Mouse (Mus musculus): Measurements from ENCODE around the gene Grin2a. TPM values are rescaled to one million over a fixed set of nuclear protein-coding genes. Genes with fewer than 3 reads are reported as not detected.

The Grin2a gene
- total and polyA plus RNA-seq, 2 experiments from 2014 or later = 6.1 to 10.5 TPM

DNA sequence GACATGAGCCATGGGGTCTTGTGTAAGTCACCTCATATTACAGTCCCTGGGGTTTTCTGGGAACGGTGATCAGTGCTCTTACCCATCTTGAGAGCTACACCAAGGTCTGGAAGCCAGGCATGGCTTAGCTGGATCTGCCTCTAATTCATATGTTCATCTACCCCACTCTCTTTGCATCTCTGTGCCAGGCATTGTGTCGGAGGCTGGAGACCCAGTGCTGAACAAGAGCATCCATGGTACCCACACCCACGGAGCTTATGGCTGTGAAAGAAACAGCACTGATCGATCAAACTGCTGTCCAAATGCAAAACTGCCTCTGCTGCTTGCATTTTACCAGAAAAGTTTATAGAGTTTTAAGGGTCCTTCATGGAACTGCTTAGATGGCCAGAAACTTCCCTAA, 209.5 kb downstream of the Grin2a start:
- H3K27me3 ChIP-seq (ENCODE audit: insufficient read depth, low read length) = no peaks in the 10 kb centered on the region
- WGBS = 93% methylated on average over 4 of the region's 4 CpGs
- H3K9ac ChIP-seq (replicated peaks; ENCODE audit: low read length, poor library complexity, severe bottlenecking) = no peak overlapping the region
- ATAC-seq (ENCODE audit: low FRiP score) (no peak), DNase-seq (ENCODE audit: low spot score) (no peak)
- H3K4me2 ChIP-seq (ENCODE audit: low read depth, low read length, poor library complexity, severe bottlenecking) = no peak overlapping the region
- no peak for TF ChIP-seq CTCF (IDR thresholded peaks at IDR 0.05)
- H3K9me3 ChIP-seq (ENCODE audit: low read length) = no peaks in the 10 kb centered on the region
- H3K4me3 ChIP-seq (ENCODE audit: low read depth, low read length) = no peak overlapping the region
- H3K4me1 ChIP-seq (ENCODE audit: insufficient read depth, low read length) = no peaks in the 10 kb centered on the region
- no peak overlapping the region for H3K27ac ChIP-seq (ENCODE audit: low read depth, low read length)
- no peaks in the 10 kb centered on the region for H3K36me3 ChIP-seq (ENCODE audit: insufficient read depth, low read length)

DNA sequence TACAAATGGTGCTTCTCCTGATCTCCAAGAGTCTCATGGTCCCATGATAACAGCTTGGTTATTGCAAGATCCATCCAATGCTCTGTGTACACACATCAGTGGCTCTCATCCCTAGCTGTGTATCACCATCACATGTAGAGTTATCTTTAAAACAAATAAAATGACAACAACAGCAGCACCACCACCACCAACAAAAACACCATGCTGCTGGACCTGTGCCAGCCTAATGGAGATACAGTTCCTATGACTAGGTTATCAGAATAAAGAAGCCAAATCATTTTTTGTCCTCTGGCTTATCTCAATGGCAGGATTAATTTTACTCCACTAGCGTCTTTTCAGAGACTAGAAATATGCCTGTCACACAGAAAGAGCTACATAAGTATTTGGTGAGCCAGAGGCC, 226.4 kb downstream of the Grin2a start:
- no peak for ATAC-seq (ENCODE audit: low FRiP score)
- no peak for DNase-seq (ENCODE audit: low spot score)
- H3K27ac ChIP-seq (ENCODE audit: low read depth, low read length) = no peak overlapping the region
- H3K36me3 ChIP-seq (ENCODE audit: insufficient read depth, low read length) = no peaks in the 10 kb centered on the region
- H3K4me2 ChIP-seq (ENCODE audit: low read depth, low read length, poor library complexity, severe bottlenecking) = no peak overlapping the region
- H3K9ac ChIP-seq (replicated peaks; ENCODE audit: low read length, poor library complexity, severe bottlenecking) = no peak overlapping the region
- no peaks in the 10 kb centered on the region for H3K4me1 ChIP-seq (ENCODE audit: insufficient read depth, low read length)
- H3K9me3 ChIP-seq (ENCODE audit: low read length) = no peaks in the 10 kb centered on the region
- 68% methylated on average over 1 of the region's 1 CpGs for WGBS
- no peaks in the 10 kb centered on the region for H3K27me3 ChIP-seq (ENCODE audit: insufficient read depth, low read length)
- TF ChIP-seq CTCF (IDR thresholded peaks at IDR 0.05) = no peak
- no peak overlapping the region for H3K4me3 ChIP-seq (ENCODE audit: low read depth, low read length)

DNA sequence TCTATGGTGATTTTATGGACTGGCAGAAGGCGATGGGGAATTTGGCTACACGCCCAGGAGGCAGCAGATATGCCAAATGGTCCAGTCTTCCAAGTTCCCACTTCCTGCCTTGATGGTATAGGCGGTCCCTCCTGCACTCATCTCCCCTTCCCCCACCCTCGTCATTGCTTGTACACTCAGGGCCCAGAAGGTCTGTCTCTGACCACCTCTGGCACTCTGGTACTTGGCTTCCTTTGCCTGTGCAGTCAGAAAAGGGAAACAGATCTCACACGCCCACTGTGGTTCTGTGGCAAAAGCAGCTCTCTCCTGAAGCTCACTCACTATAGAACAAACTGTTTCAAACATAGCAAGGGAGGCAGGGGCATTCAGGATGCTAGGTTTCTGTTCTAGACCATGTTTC, 227.0 kb downstream of the Grin2a start:
- ATAC-seq (ENCODE audit: low FRiP score) = no peak
- no peaks in the 10 kb centered on the region for H3K27me3 ChIP-seq (ENCODE audit: insufficient read depth, low read length)

DNA sequence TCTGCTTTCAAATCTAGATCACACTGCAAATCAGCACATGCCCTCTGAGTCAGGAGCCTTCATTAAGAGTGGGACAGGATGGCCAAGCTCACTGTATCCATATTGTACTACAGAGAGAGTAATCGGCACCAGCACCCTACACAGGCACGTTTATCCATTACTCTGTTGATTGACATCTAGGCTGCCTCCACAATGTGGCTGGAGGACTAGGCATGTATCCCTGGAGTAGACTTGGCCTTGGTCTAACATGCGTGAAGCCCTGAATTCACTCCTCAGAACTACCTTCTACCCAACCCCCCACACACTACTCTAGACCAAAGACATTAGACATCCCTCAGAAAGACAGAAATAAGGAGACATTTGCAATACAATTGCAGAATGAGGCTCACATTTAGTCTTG, 227.4 kb downstream of the Grin2a start:
- H3K36me3 ChIP-seq (ENCODE audit: insufficient read depth, low read length) = no peaks in the 10 kb centered on the region
- DNase-seq (ENCODE audit: low spot score) (no peak), ATAC-seq (ENCODE audit: low FRiP score) (no peak)
- WGBS = 80% methylated on average over 3 of the region's 3 CpGs
- TF ChIP-seq CTCF (IDR thresholded peaks at IDR 0.05) = no peak
- H3K9me3 ChIP-seq (ENCODE audit: low read length) = no peaks in the 10 kb centered on the region
- no peaks in the 10 kb centered on the region for H3K27me3 ChIP-seq (ENCODE audit: insufficient read depth, low read length)
- H3K4me1 ChIP-seq (ENCODE audit: insufficient read depth, low read length) = no peaks in the 10 kb centered on the region
- no peak overlapping the region for H3K4me3 ChIP-seq (ENCODE audit: low read depth, low read length)
- no peak overlapping the region for H3K4me2 ChIP-seq (ENCODE audit: low read depth, low read length, poor library complexity, severe bottlenecking)
- no peak overlapping the region for H3K27ac ChIP-seq (ENCODE audit: low read depth, low read length)
- no peak overlapping the region for H3K9ac ChIP-seq (replicated peaks; ENCODE audit: low read length, poor library complexity, severe bottlenecking)

More for the DNA sequence above, 227.0 kb downstream of the Grin2a start:
- Histone ChIP-seq H3K36me3 (ENCODE audit: insufficient read depth, low read length) (no peaks in the 10 kb centered on the region), H3K4me1 (ENCODE audit: insufficient read depth, low read length) (no peaks in the 10 kb centered on the region), H3K4me3 (ENCODE audit: low read depth, low read length) (no peak overlapping the region), H3K9ac (replicated peaks; ENCODE audit: low read length, poor library complexity, severe bottlenecking) (no peak overlapping the region), H3K9me3 (ENCODE audit: low read length) (no peaks in the 10 kb centered on the region), H3K27ac (ENCODE audit: low read depth, low read length) (no peak overlapping the region), H3K4me2 (ENCODE audit: low read depth, low read length, poor library complexity, severe bottlenecking) (no peak overlapping the region)
- TF ChIP-seq CTCF (IDR thresholded peaks at IDR 0.05) = no peak
- WGBS = 74% methylated on average over 5 of the region's 5 CpGs
- peak; percentile 70 for DNase-seq (ENCODE audit: low spot score)

DNA sequence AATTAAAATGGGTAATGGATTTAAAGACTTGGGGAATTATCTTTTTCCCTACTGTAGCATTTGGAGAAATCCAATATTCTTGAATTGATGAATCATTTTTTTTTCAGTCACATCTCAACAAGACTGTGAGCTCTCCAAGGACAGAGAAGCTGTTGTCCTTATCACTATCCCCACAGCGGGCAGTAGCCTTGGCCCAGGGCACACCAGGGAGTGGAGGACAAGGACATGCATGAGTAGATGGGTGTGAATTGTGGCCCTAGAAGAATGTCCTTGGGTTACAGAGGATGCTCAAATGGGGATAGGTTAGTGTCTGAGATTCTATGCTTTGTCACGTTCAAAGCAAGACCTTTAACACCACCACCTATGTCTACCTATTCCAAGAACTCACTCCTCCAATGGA, 231.3 kb downstream of the Grin2a start:
- Histone ChIP-seq H3K36me3 (ENCODE audit: insufficient read depth, low read length) (no peaks in the 10 kb centered on the region), H3K4me1 (ENCODE audit: insufficient read depth, low read length) (no peaks in the 10 kb centered on the region), H3K9me3 (ENCODE audit: low read length) (no peaks in the 10 kb centered on the region), H3K27me3 (ENCODE audit: insufficient read depth, low read length) (no peaks in the 10 kb centered on the region), H3K9ac (replicated peaks; ENCODE audit: low read length, poor library complexity, severe bottlenecking) (no peak overlapping the region), H3K4me2 (ENCODE audit: low read depth, low read length, poor library complexity, severe bottlenecking) (no peak overlapping the region), H3K4me3 (ENCODE audit: low read depth, low read length) (no peak overlapping the region), H3K27ac (ENCODE audit: low read depth, low read length) (no peak overlapping the region)
- no peak for TF ChIP-seq CTCF (IDR thresholded peaks at IDR 0.05)
- 91% methylated on average over 2 of the region's 2 CpGs for WGBS
- DNase-seq (ENCODE audit: low spot score) (no peak), ATAC-seq (ENCODE audit: low FRiP score) (no peak)

DNA sequence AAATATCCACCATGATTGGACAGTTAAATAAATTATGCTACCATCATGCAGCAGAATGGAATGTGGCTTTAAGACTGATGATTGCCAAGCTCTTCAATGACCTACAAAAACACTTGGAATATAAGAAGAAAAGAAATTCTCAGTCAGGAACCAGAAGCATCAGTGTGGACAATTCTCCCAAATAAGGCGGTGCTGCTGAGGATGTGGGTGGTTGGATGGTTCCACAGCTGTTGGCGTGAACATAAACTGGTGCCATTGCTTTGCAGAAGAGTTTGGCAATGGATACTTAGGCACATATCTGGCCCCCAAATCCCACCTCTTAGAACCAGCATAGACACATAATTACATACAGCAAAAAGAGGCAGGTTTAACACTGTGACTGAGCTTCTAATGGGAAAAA, 235.0 kb downstream of the Grin2a start:
- no peak overlapping the region for H3K4me3 ChIP-seq (ENCODE audit: low read depth, low read length)
- no peak overlapping the region for H3K27ac ChIP-seq (ENCODE audit: low read depth, low read length)
- no peak for ATAC-seq (ENCODE audit: low FRiP score)
- no peaks in the 10 kb centered on the region for H3K36me3 ChIP-seq (ENCODE audit: insufficient read depth, low read length)
- 94% methylated on average over 2 of the region's 2 CpGs for WGBS
- H3K4me2 ChIP-seq (ENCODE audit: low read depth, low read length, poor library complexity, severe bottlenecking) = no peak overlapping the region
- no peak for DNase-seq (ENCODE audit: low spot score)
- H3K27me3 ChIP-seq (ENCODE audit: insufficient read depth, low read length) = no peaks in the 10 kb centered on the region
- H3K9ac ChIP-seq (replicated peaks; ENCODE audit: low read length, poor library complexity, severe bottlenecking) = no peak overlapping the region
- no peaks in the 10 kb centered on the region for H3K4me1 ChIP-seq (ENCODE audit: insufficient read depth, low read length)
- H3K9me3 ChIP-seq (ENCODE audit: low read length) = no peaks in the 10 kb centered on the region
- TF ChIP-seq CTCF (IDR thresholded peaks at IDR 0.05) = no peak

Measured in midbrain, postnatal 0 days (tissue).